In the genomic region with DNA sequence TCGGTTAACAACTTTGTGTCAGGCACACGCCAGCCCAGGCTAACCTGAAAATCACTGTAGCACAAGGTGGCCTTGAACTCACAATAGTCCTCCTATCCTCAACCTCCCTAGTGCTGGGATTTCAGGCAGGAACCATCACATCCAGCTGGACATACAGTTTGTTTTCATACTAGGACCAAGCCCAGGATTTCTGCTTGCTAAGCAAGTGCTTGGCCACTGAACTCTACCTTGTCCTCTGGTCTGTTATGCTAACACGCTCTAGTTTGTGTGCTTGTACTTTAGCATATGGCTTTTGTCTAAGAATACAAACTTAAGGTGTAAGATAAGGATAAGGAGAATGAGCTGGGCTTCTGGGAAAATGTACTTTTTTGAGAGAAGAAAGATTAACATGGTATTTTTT, we compare ENCODE assay signal across 21 mouse cellular contexts. TPM values are rescaled to one million over a fixed set of nuclear protein-coding genes. Genes with fewer than 3 reads are reported as not detected.
DNase-seq lines count a peak whose midpoint lies in the region; ATAC-seq and TF ChIP-seq lines count a peak whose summit lies in the region.
"Had no signal": no experiment of that assay in that cellular context is flagged by ENCODE, and none has a peak within 500 bp of the region (broad histone marks: within the 10 kb centered on the region; RNA-seq: fewer than 3 reads in every experiment).

No protein-coding gene starts in this region.

- no peak overlapping the region for H3K27ac ChIP-seq in forebrain, embryonic 14.5 days (ENCODE audit: low read depth, low read length)
- no peak overlapping the region for H3K27ac ChIP-seq in forebrain, embryonic 12.5 days
- no peak overlapping the region for H3K27ac ChIP-seq in intestine, embryonic 16.5 days (ENCODE audit: low read length)
- H3K27ac ChIP-seq in intestine, postnatal 0 days (ENCODE audit: low read depth, low read length), result no peak overlapping the region
- no peak overlapping the region for H3K27ac ChIP-seq in liver, adult 2 months (replicated peaks; ENCODE audit: insufficient read depth, low read depth, low read length)
- peak overlapping the region; percentile 46; the same call in 1 of the 2 replicates for H3K27ac ChIP-seq in neural tube, embryonic 13.5 days (replicated peaks)
- H3K27ac ChIP-seq in neural tube, embryonic 15.5 days (replicated peaks), result no peak overlapping the region
- H3K27ac ChIP-seq: limb, embryonic 15.5 days; macrophage; neural tube, embryonic 12.5 days; stomach, embryonic 15.5 days had no signal

- no peaks in the 10 kb centered on the region for H3K36me3 ChIP-seq in forebrain, embryonic 14.5 days (ENCODE audit: control insufficient read depth, insufficient read depth, low read length)
- no peaks in the 10 kb centered on the region for H3K36me3 ChIP-seq in forebrain, embryonic 12.5 days (replicated peaks)
- no peaks in the 10 kb centered on the region for H3K36me3 ChIP-seq in intestine, embryonic 16.5 days (ENCODE audit: control insufficient read depth, insufficient read depth, low read length)
- H3K36me3 ChIP-seq in intestine, postnatal 0 days (ENCODE audit: control insufficient read depth, insufficient read depth), result no peaks in the 10 kb centered on the region
- H3K36me3 ChIP-seq in liver, adult 2 months (ENCODE audit: control insufficient read depth, insufficient read depth, low read length), result no peaks in the 10 kb centered on the region
- no peaks in the 10 kb centered on the region for H3K36me3 ChIP-seq in neural tube, embryonic 13.5 days
- H3K36me3 ChIP-seq in neural tube, embryonic 15.5 days, result no peaks in the 10 kb centered on the region
- H3K36me3 ChIP-seq: heart, embryonic 12.5 days; limb, embryonic 15.5 days; neural tube, embryonic 12.5 days; stomach, embryonic 15.5 days had no signal

- H3K79me2 ChIP-seq in liver, adult 2 months (ENCODE audit: control insufficient read depth, insufficient read depth, low read length), result peaks cover 7% of the 10 kb centered on the region; the same call in 1 of the 2 replicates

- no peaks in the 10 kb centered on the region for H3K4me1 ChIP-seq in forebrain, embryonic 14.5 days (ENCODE audit: control insufficient read depth, insufficient read depth, low read length)
- H3K4me1 ChIP-seq in forebrain, embryonic 12.5 days, result peaks cover 6% of the 10 kb centered on the region
- H3K4me1 ChIP-seq in intestine, embryonic 16.5 days (ENCODE audit: control insufficient read depth, insufficient read depth, low read length), result 0 out of 2 replicates have a peak, but pooled peaks cover 3% of the 10 kb centered on the region
- H3K4me1 ChIP-seq in intestine, postnatal 0 days (replicated peaks; ENCODE audit: control insufficient read depth, insufficient read depth, low read length), result no peaks in the 10 kb centered on the region
- H3K4me1 ChIP-seq in liver, adult 2 months (ENCODE audit: control insufficient read depth, insufficient read depth, low read length), result peaks cover 2% of the 10 kb centered on the region; the same call in 1 of the 2 replicates
- peaks cover 43% of the 10 kb centered on the region for H3K4me1 ChIP-seq in neural tube, embryonic 13.5 days (replicated peaks)
- H3K4me1 ChIP-seq in neural tube, embryonic 15.5 days, result peaks cover 18% of the 10 kb centered on the region
- H3K4me1 ChIP-seq: limb, embryonic 15.5 days; stomach, embryonic 15.5 days had no signal

- H3K4me3 ChIP-seq in forebrain, embryonic 14.5 days (ENCODE audit: low read depth, low read length), result no peak overlapping the region
- no peak overlapping the region for H3K4me3 ChIP-seq in forebrain, embryonic 12.5 days (replicated peaks)
- H3K4me3 ChIP-seq in intestine, embryonic 16.5 days (ENCODE audit: low read length), result no peak overlapping the region
- no peak overlapping the region for H3K4me3 ChIP-seq in intestine, postnatal 0 days (ENCODE audit: low read depth, low read length)
- no peak overlapping the region for H3K4me3 ChIP-seq in liver, adult 2 months (ENCODE audit: insufficient read depth, low read depth, low read length)
- H3K4me3 ChIP-seq in neural tube, embryonic 13.5 days, result no peak overlapping the region
- H3K4me3 ChIP-seq in neural tube, embryonic 15.5 days (replicated peaks), result no peak overlapping the region
- H3K4me3 ChIP-seq: heart, embryonic 12.5 days; limb, embryonic 15.5 days; neural tube, embryonic 12.5 days; stomach, embryonic 15.5 days had no signal

- no peaks in the 10 kb centered on the region for H3K27me3 ChIP-seq in forebrain, embryonic 14.5 days (replicated peaks; ENCODE audit: control insufficient read depth, insufficient read depth, low read length)
- no peaks in the 10 kb centered on the region for H3K27me3 ChIP-seq in forebrain, embryonic 12.5 days
- H3K27me3 ChIP-seq in intestine, embryonic 16.5 days (replicated peaks; ENCODE audit: control insufficient read depth, insufficient read depth, low read length), result no peaks in the 10 kb centered on the region
- no peaks in the 10 kb centered on the region for H3K27me3 ChIP-seq in intestine, postnatal 0 days (replicated peaks; ENCODE audit: control insufficient read depth, insufficient read depth, low read length)
- H3K27me3 ChIP-seq in liver, adult 2 months (ENCODE audit: control insufficient read depth, insufficient read depth, low read length), result no peaks in the 10 kb centered on the region
- H3K27me3 ChIP-seq in neural tube, embryonic 13.5 days, result no peaks in the 10 kb centered on the region
- H3K27me3 ChIP-seq in neural tube, embryonic 15.5 days (replicated peaks), result no peaks in the 10 kb centered on the region
- H3K27me3 ChIP-seq: heart, embryonic 12.5 days; limb, embryonic 15.5 days; neural tube, embryonic 12.5 days; stomach, embryonic 15.5 days had no signal

- ATAC-seq in forebrain, embryonic 14.5 days, result peak; percentile 35; the same call in 1 of the 2 replicates
- ATAC-seq in forebrain, embryonic 12.5 days (ENCODE audit: low FRiP score), result no peak
- ATAC-seq in intestine, embryonic 16.5 days, result 0 out of 2 replicates have a peak, but pooled peaks have one; percentile 16
- ATAC-seq in intestine, postnatal 0 days, result no peak
- no peak for ATAC-seq in neural tube, embryonic 13.5 days (ENCODE audit: low read depth)
- ATAC-seq in neural tube, embryonic 15.5 days (ENCODE audit: low FRiP score), result no peak
- ATAC-seq: hindbrain, embryonic 16.5 days had no signal

- no peak for TF ChIP-seq POLR2A in liver, adult 2 months (IDR thresholded peaks at IDR 0.05; ENCODE audit: extremely low read depth, insufficient read depth, low read length)

- H3K9me3 ChIP-seq in forebrain, embryonic 14.5 days (replicated peaks; ENCODE audit: control insufficient read depth, low read length), result no peaks in the 10 kb centered on the region
- no peaks in the 10 kb centered on the region for H3K9me3 ChIP-seq in forebrain, embryonic 12.5 days
- H3K9me3 ChIP-seq in intestine, embryonic 16.5 days (ENCODE audit: control insufficient read depth, low read length), result no peaks in the 10 kb centered on the region
- no peaks in the 10 kb centered on the region for H3K9me3 ChIP-seq in intestine, postnatal 0 days (ENCODE audit: control insufficient read depth)
- H3K9me3 ChIP-seq in neural tube, embryonic 13.5 days, result no peaks in the 10 kb centered on the region
- no peaks in the 10 kb centered on the region for H3K9me3 ChIP-seq in neural tube, embryonic 15.5 days (replicated peaks)
- H3K9me3 ChIP-seq: heart, embryonic 12.5 days; limb, embryonic 15.5 days; neural tube, embryonic 12.5 days; stomach, embryonic 15.5 days had no signal

- no peak for TF ChIP-seq CTCF in intestine, postnatal 0 days (IDR thresholded peaks at IDR 0.05; ENCODE audit: low read depth)
- TF ChIP-seq CTCF in liver, adult 2 months (IDR thresholded peaks at IDR 0.05; ENCODE audit: low read depth, low read length), result no peak

- no peak overlapping the region for H3K9ac ChIP-seq in forebrain, embryonic 14.5 days (ENCODE audit: low read length)
- H3K9ac ChIP-seq in forebrain, embryonic 12.5 days, result no peak overlapping the region
- no peak overlapping the region for H3K9ac ChIP-seq in intestine, embryonic 16.5 days (ENCODE audit: low read depth, low read length)
- no peak overlapping the region for H3K9ac ChIP-seq in intestine, postnatal 0 days (ENCODE audit: low read depth, low read length)
- H3K9ac ChIP-seq in liver, adult 2 months (ENCODE audit: low read depth, low read length), result no peak overlapping the region
- no peak overlapping the region for H3K9ac ChIP-seq in neural tube, embryonic 13.5 days
- no peak overlapping the region for H3K9ac ChIP-seq in neural tube, embryonic 15.5 days (replicated peaks)
- H3K9ac ChIP-seq: heart, embryonic 12.5 days; limb, embryonic 15.5 days; neural tube, embryonic 12.5 days; stomach, embryonic 15.5 days had no signal

- no peak for DNase-seq in forebrain, embryonic 14.5 days (ENCODE audit: low spot score)
- DNase-seq in liver, adult 2 months (ENCODE audit: extremely low read depth, low read depth, low spot score), result peak; percentile 37
- no peak for DNase-seq in liver
- DNase-seq: adrenal gland, postnatal 10 days; cerebellum, adult 18-20 months; cerebellum, postnatal 14 days; gastrocnemius, postnatal 10 days; heart, postnatal 10 days; left cerebral cortex, postnatal 4 days; thymus, postnatal 25 days had no signal

- no peak overlapping the region for H3K4me2 ChIP-seq in forebrain, embryonic 14.5 days (ENCODE audit: low read length)
- H3K4me2 ChIP-seq in forebrain, embryonic 12.5 days, result no peak overlapping the region
- H3K4me2 ChIP-seq in intestine, embryonic 16.5 days (ENCODE audit: low read depth, low read length), result no peak overlapping the region
- H3K4me2 ChIP-seq in intestine, postnatal 0 days (replicated peaks; ENCODE audit: low read depth), result no peak overlapping the region
- no peak overlapping the region for H3K4me2 ChIP-seq in neural tube, embryonic 13.5 days
- H3K4me2 ChIP-seq in neural tube, embryonic 15.5 days, result no peak overlapping the region
- H3K4me2 ChIP-seq: heart, embryonic 12.5 days; limb, embryonic 15.5 days; neural tube, embryonic 12.5 days; stomach, embryonic 15.5 days had no signal

- 83% methylated on average over 3 of the region's 3 CpGs for WGBS in forebrain, embryonic 14.5 days
- 92% methylated on average over 3 of the region's 3 CpGs for WGBS in forebrain, embryonic 12.5 days
- WGBS in intestine, embryonic 16.5 days, result 78% methylated on average over 3 of the region's 3 CpGs
- 73% methylated on average over 3 of the region's 3 CpGs for WGBS in intestine, postnatal 0 days
- WGBS in liver, adult 2 months, result 65% methylated on average over 3 of the region's 3 CpGs
- WGBS in neural tube, embryonic 13.5 days, result 90% methylated on average over 3 of the region's 3 CpGs
- 82% methylated on average over 3 of the region's 3 CpGs for WGBS in neural tube, embryonic 15.5 days

RNA-seq across cellular contexts. Expression of a gene that starts 18.4 kb away (rescaled TPM):
- polyA plus RNA-seq in forebrain, embryonic 14.5 days (2014; fragmentation: Nextera tagmentation; extraction: Ambion mirVana), result 22.6 and 28.0 TPM in 2 replicates
- 55.3 and 57.2 TPM in 2 replicates for polyA plus RNA-seq in forebrain, embryonic 12.5 days (2016; fragmentation: Nextera tagmentation; extraction: Ambion mirVana)
- polyA plus RNA-seq in intestine, embryonic 16.5 days (2015; fragmentation: Nextera tagmentation; extraction: Ambion mirVana), result 9.6 and 10.8 TPM in 2 replicates
- polyA plus RNA-seq in intestine, postnatal 0 days (2015; fragmentation: Nextera tagmentation; extraction: Ambion mirVana), result 6.6 and 6.9 TPM in 2 replicates
- 1.5 and 3.7 TPM in 2 replicates for total RNA-seq in liver, adult 2 months (2014; rRNA removed)
- polyA plus RNA-seq in liver, adult 2 months (2012; rRNA removed), result 2.3 and 2.6 TPM in 2 replicates
- polyA plus RNA-seq in neural tube, embryonic 13.5 days (2015; fragmentation: Nextera tagmentation; extraction: Ambion mirVana), result 60.5 TPM in 2 replicates
- 45.7 and 45.8 TPM in 2 replicates for polyA plus RNA-seq in neural tube, embryonic 15.5 days (2015; fragmentation: Nextera tagmentation; extraction: Ambion mirVana)

Comparison
In these comparisons a context has a peak if more than half of its experiments do, and no peak if none do; other contexts are left out.
1. ATAC-seq: peak in forebrain, embryonic 14.5 days (single experiment) and intestine, embryonic 16.5 days (single experiment); none in forebrain, embryonic 12.5 days (single experiment), intestine, postnatal 0 days (single experiment), neural tube, embryonic 13.5 days (single experiment) and neural tube, embryonic 15.5 days (single experiment).